Mouse (Mus musculus): ENCODE measurements around the gene Ahnak2. TPM values are rescaled to one million over a fixed set of nuclear protein-coding genes. Genes with fewer than 3 reads are reported as not detected.

Gene Ahnak2
- polyA plus RNA-seq, 1 experiment, result 14.7 TPM

DNA sequence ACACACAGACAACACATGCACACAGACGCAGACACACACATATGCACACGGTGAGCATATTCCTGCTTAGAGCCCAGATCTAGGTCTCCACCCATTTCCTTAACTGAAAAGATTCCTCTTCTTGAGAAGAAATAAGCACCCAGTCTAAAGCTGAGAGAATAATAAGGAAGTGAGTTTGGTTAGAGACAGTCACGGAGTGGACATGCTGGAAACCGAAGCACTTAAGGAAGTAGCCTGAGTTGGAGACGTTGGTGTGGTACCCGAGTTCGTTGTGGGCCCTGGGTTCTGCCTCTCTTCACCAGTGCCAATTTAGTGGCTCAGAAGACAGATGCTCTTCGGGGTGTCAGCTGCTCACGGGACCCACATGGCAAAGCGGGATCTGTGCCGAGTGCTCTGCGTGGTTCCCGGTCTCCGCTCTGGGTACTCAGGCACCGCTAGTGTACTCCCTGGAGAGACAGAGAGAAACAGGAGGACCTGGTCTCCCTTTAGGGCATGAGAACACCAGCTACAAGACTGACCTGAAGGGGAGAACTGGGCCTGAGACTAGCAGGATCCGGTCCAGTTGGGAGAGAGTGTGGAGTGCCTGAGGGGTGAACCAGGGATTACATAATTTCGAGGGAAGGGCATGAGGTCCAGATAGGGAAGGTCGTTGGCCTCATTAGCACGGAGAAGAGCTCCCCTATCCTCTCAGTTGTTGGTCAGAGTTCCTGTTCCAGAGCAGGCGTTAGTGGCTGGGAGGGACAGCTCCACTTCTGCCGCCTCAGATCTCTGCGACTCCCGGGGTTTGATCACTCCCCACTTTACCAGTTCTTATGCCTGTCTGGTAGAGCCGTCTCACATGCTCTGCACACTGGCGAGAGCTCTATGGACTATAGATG, 38.0 kb upstream of the Ahnak2 start:
- DNase-seq, result no peak
- 58% methylated on average over 25 of the region's 25 CpGs for whole genome bisulfite sequencing
- TF ChIP-seq CTCF (IDR thresholded peaks at IDR 0.05; ENCODE audit: borderline replicate concordance, insufficient read depth, low read depth, low read length) (no peak), POLR2A (IDR thresholded peaks at IDR 0.05; ENCODE audit: borderline replicate concordance, insufficient read depth, low read length) (no peak)

DNA sequence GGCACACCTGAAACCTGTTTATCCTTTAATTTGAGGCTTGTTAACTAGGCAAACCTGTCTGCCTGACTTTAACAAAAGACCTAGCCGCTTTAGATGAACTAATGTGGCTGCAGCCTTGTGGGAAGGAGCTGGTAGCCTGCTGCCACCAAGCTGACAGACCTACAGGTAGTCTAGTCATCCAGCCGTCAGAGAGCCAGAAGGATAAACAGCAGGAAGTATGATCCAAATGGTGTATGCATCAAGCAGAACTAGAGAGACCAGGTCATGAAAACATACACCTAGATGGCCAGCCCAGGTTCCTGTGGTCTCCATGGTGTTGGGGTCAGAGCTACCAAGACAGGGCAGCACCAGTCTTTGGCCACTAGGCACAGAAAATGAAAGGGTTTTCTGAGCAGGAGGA, 32.6 kb upstream of the Ahnak2 start:
- WGBS, result 14% methylated on average over 2 of the region's 2 CpGs
- no peaks in the 10 kb centered on the region for H3K27me3 ChIP-seq (ENCODE audit: control insufficient read depth, insufficient read depth, low read length)
- peaks cover 4% of the 10 kb centered on the region; the same call in 1 of the 2 replicates for H3K4me1 ChIP-seq (ENCODE audit: control insufficient read depth, insufficient read depth, low read length)
- no peak overlapping the region for H3K27ac ChIP-seq (ENCODE audit: insufficient read depth, low read length)
- TF ChIP-seq POLR2A (IDR thresholded peaks at IDR 0.05; ENCODE audit: borderline replicate concordance, insufficient read depth, low read length) (no peak), CTCF (IDR thresholded peaks at IDR 0.05; ENCODE audit: borderline replicate concordance, insufficient read depth, low read depth, low read length) (no peak)
- no peak overlapping the region for H3K4me3 ChIP-seq (replicated peaks; ENCODE audit: insufficient read depth, low read depth, low read length)
- peak in 1 of 2 experiments; percentile 54 for DNase-seq

More for the DNA sequence above, 38.0 kb upstream of the Ahnak2 start:
- Histone ChIP-seq H3K4me3 (replicated peaks; ENCODE audit: insufficient read depth, low read depth, low read length) (no peak overlapping the region), H3K4me1 (ENCODE audit: control insufficient read depth, insufficient read depth, low read length) (no peaks in the 10 kb centered on the region; the same call in 1 of the 2 replicates), H3K27ac (ENCODE audit: insufficient read depth, low read length) (no peak overlapping the region), H3K27me3 (ENCODE audit: control insufficient read depth, insufficient read depth, low read length) (no peaks in the 10 kb centered on the region)

DNA sequence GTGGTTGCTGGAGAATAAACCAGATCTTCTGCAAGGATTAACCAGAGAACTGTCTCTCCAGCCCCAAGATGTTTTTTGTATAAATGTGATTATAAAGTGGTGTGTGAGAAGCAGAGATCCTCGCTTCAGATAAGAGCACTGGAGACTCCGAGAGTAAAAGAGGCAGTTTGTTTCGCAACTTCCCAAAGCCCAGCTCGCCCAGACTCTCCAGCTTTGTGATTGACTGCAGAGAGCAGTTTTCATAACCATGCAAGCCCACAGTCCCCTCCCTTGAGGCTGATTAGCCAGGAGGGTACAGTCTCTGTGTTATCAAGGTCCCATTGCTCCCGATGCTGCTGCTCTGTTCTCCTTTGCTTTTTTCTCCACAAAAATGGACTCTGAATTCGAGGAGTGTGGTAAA, 31.1 kb upstream of the Ahnak2 start:
- H3K4me1 ChIP-seq (ENCODE audit: control insufficient read depth, insufficient read depth, low read length), result peaks cover 4% of the 10 kb centered on the region; the same call in 1 of the 2 replicates
- WGBS, result 93% methylated on average over 6 of the region's 6 CpGs
- DNase-seq, result no peak
- H3K27ac ChIP-seq (ENCODE audit: insufficient read depth, low read length), result no peak overlapping the region
- TF ChIP-seq CTCF (IDR thresholded peaks at IDR 0.05; ENCODE audit: borderline replicate concordance, insufficient read depth, low read depth, low read length) (no peak), POLR2A (IDR thresholded peaks at IDR 0.05; ENCODE audit: borderline replicate concordance, insufficient read depth, low read length) (no peak)
- H3K27me3 ChIP-seq (ENCODE audit: control insufficient read depth, insufficient read depth, low read length), result no peaks in the 10 kb centered on the region
- H3K4me3 ChIP-seq (replicated peaks; ENCODE audit: insufficient read depth, low read depth, low read length), result no peak overlapping the region

DNA sequence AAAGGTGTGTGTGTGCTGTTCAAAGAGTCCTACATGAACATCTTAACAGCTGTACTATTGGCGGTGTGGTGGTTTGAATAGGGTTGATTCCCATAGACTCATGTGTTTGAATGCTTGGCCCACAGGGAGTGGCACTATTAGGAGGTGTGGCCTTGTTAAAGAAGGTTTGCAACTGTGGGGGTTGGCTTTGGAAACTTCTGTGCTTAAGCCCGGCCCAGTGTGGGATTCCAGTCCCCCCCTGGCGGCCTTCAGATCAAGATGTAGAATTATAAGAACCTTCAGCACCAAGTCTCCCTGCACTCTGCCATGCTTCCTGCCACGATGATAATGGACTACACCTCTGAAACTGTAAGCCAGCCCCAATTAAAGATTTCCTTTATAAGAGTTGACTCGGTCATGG, 30.0 kb upstream of the Ahnak2 start:
- 95% methylated on average over 5 of the region's 5 CpGs for WGBS
- no peak for DNase-seq
- H3K4me3 ChIP-seq (replicated peaks; ENCODE audit: insufficient read depth, low read depth, low read length), result no peak overlapping the region
- no peak for TF ChIP-seq POLR2A (IDR thresholded peaks at IDR 0.05; ENCODE audit: borderline replicate concordance, insufficient read depth, low read length)
- TF ChIP-seq CTCF (IDR thresholded peaks at IDR 0.05; ENCODE audit: borderline replicate concordance, insufficient read depth, low read depth, low read length), result no peak
- no peaks in the 10 kb centered on the region for H3K27me3 ChIP-seq (ENCODE audit: control insufficient read depth, insufficient read depth, low read length)
- H3K4me1 ChIP-seq (ENCODE audit: control insufficient read depth, insufficient read depth, low read length), result peaks cover 4% of the 10 kb centered on the region; the same call in 1 of the 2 replicates
- H3K27ac ChIP-seq (ENCODE audit: insufficient read depth, low read length), result no peak overlapping the region

DNA sequence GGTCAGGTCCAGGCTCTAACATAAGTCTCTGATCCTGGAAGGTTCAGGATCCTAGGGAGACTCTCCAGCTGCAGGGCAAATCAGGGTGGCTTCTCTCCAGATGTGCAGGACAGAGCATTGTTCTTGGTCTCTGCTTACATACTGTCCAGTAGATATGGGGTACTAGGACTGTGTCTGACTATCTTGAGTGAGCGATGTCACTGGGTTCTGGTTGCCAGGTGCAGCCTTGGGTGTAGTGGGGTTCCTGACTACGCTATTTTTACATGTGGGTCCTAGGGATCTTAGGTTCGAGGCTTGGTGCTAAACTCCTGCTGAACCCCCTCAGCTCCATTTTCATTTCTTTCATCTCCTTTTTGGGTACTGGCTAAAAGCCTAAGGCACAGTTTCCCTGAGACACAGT, 28.1 kb upstream of the Ahnak2 start:
- peak overlapping the region; percentile 28 for H3K4me3 ChIP-seq (replicated peaks; ENCODE audit: insufficient read depth, low read depth, low read length)
- DNase-seq, result no peak
- TF ChIP-seq CTCF (IDR thresholded peaks at IDR 0.05; ENCODE audit: borderline replicate concordance, insufficient read depth, low read depth, low read length) (no peak), POLR2A (IDR thresholded peaks at IDR 0.05; ENCODE audit: borderline replicate concordance, insufficient read depth, low read length) (no peak)
- no peaks in the 10 kb centered on the region for H3K27me3 ChIP-seq (ENCODE audit: control insufficient read depth, insufficient read depth, low read length)
- peaks cover 4% of the 10 kb centered on the region; the same call in 1 of the 2 replicates for H3K4me1 ChIP-seq (ENCODE audit: control insufficient read depth, insufficient read depth, low read length)
- no peak overlapping the region for H3K27ac ChIP-seq (ENCODE audit: insufficient read depth, low read length)
- WGBS, result 65% methylated on average over 3 of the region's 3 CpGs

DNA sequence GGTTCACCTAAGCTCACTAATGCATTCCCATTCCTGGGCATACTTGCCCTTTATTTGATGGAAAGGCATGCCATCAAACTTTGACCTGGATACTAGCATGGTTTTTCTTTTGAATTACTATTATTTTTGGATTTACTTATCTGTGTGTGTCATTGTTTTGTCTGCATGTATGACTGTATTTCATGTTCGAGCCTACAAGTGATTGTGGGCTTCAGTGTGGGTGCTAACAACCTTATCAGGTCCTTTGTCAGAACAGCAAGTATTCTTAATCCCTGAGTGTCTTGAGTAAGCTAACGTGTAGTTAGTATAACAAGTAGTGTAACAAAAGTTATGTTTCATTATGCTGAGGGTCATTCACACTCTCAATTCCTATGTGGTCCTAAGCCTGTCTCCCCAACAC, 27.7 kb upstream of the Ahnak2 start:
- TF ChIP-seq POLR2A (IDR thresholded peaks at IDR 0.05; ENCODE audit: borderline replicate concordance, insufficient read depth, low read length), result no peak
- TF ChIP-seq CTCF (IDR thresholded peaks at IDR 0.05; ENCODE audit: borderline replicate concordance, insufficient read depth, low read depth, low read length), result no peak
- WGBS, result 23% methylated on average over 2 of the region's 2 CpGs
- peak overlapping the region; percentile 93 for H3K4me3 ChIP-seq (replicated peaks; ENCODE audit: insufficient read depth, low read depth, low read length)
- no peaks in the 10 kb centered on the region for H3K27me3 ChIP-seq (ENCODE audit: control insufficient read depth, insufficient read depth, low read length)
- no peak overlapping the region for H3K27ac ChIP-seq (ENCODE audit: insufficient read depth, low read length)
- H3K4me1 ChIP-seq (ENCODE audit: control insufficient read depth, insufficient read depth, low read length), result peaks cover 3% of the 10 kb centered on the region; the same call in 1 of the 2 replicates
- DNase-seq, result no peak

DNA sequence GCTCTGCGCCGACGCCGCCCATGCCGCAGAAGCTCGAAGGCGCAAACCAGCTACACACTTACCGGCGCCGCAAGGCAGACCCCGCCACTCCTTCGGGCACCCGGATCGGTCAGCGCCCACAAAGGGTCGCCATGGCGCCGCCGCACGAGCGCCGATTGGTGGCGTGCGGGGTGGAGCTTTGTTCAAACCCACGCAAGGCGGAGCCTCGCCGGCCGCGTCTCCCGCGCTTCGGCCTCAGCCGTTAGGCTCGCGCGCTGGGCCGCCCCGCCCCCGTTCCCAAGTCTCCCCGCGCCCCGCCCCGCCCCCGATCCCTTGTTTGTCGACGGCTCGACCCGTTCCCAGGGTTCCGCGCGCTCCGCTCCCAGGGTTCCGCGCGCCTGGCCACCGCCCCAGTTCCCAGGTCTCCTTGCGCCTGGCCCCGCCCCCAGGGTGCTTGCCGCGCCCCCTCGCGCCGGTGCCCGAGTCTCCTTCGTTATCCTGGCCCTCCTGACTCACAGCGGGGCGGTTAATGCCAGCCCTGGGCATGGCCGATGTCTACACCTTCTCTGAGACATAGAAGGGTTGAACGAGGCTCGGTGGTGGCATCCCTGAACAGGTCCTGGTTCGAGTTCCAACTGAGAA, 26.9 kb upstream of the Ahnak2 start, which contains the start of gene Cdca4:
TSS of gene Cdca4 (minus strand) at position 180 of the 621 bp plus-strand sequence.
- H3K27me3 ChIP-seq (ENCODE audit: control insufficient read depth, insufficient read depth, low read length), result no peaks in the 10 kb centered on the region
- under 1% methylated on average over 72 of the region's 72 CpGs for WGBS

More for the DNA sequence above, 26.9 kb upstream of the Ahnak2 start, which contains the start of gene Cdca4:
- peak; percentile 98 to 99 for DNase-seq
- Histone ChIP-seq H3K27ac (ENCODE audit: insufficient read depth, low read length) (peak within 1 kb of the TSS; percentile 58), H3K4me3 (replicated peaks; ENCODE audit: insufficient read depth, low read depth, low read length) (peak within 1 kb of the TSS; percentile 93), H3K4me1 (ENCODE audit: control insufficient read depth, insufficient read depth, low read length) (no peaks in the 10 kb centered on the region; the same call in 1 of the 2 replicates)
- TF ChIP-seq POLR2A (IDR thresholded peaks at IDR 0.05; ENCODE audit: borderline replicate concordance, insufficient read depth, low read length) (peak; percentile 82), CTCF (IDR thresholded peaks at IDR 0.05; ENCODE audit: borderline replicate concordance, insufficient read depth, low read depth, low read length) (no peak)

Data from cerebellum, adult 2 months (tissue).